Mouse (Mus musculus) hindbrain, embryonic 12.5 days (tissue): ENCODE measurements around the gene Chsy1. TPM values are rescaled to one million over a fixed set of nuclear protein-coding genes. Genes with fewer than 3 reads are reported as not detected.

Source experiments
- polyA plus RNA-seq: library from polyadenylated mRNA; unstranded; fragments of >200 nt; fragmentation: Nextera tagmentation; extraction: Ambion mirVana; gene quantifications from 2 replicates; pipeline ENCODE4 v1.2.1, GENCODE M21; 2016

Gene Chsy1
- polyA plus RNA-seq, 1 experiment from 2014 or later, result 16.1 TPM

Other genes starting within 250 kb of the Chsy1 start
- gene Pcsk6, start 247.8 kb upstream of the Chsy1 start, polyA plus RNA-seq, result 1.4 TPM in 2 replicates
- not detected in 2 replicates for gene Gm45213, start 65.9 kb upstream of the Chsy1 start, polyA plus RNA-seq
- 174 and 175 TPM in 2 replicates for gene Snrpa1, start 50.5 kb upstream of the Chsy1 start, polyA plus RNA-seq
- gene Selenos, start 29.9 kb upstream of the Chsy1 start, polyA plus RNA-seq, result 82.2 and 83.7 TPM in 2 replicates